Mouse (Mus musculus) embryonic facial prominence, embryonic 12.5 days (tissue): ENCODE results near the gene Zfp512. TPM values are rescaled to one million over a fixed set of nuclear protein-coding genes. Genes with fewer than 3 reads are reported as not detected.
"Not testable (repeated sequence)": the region's sequence is repeated elsewhere in the genome, so short reads cannot be mapped to it uniquely, and the experiment has no call there.

ENCODE experiments used
- ATAC-seq: fragments of 200-750 bp; cut with Nextera tagmentation; 2 replicates; pipeline ENCODE4 v1.8.0; 2017; ENCODE audit not compliant: insufficient number of reproducible peaks, insufficient read depth, low FRiP score, low TSS enrichment
- H3K27ac ChIP-seq: fragments of 300-500 bp; sonication (generic); 2 replicates; pipeline ENCODE4 v1.5.1; 2016; ENCODE audit warnings: mild to moderate bottlenecking
- H3K27me3 ChIP-seq: fragments of 300-500 bp; sonication (generic); 2 replicates; pipeline ENCODE4 v1.6.1; 2016; ENCODE audit warnings: mild to moderate bottlenecking, moderate library complexity
- H3K36me3 ChIP-seq: fragments of 300-500 bp; sonication (generic); 2 replicates; pipeline ENCODE4 v1.6.1; 2016; ENCODE audit warnings: mild to moderate bottlenecking
- H3K4me1 ChIP-seq: fragments of 300-500 bp; sonication (generic); 2 replicates; pipeline ENCODE4 v1.6.1; 2016
- H3K4me2 ChIP-seq: fragments of 300-500 bp; sonication (generic); replicated peaks from 2 replicates; pipeline ENCODE4 v1.6.1; 2016; ENCODE audit warnings: mild to moderate bottlenecking, moderate library complexity
- H3K4me3 ChIP-seq: fragments of 300-500 bp; sonication (generic); 2 replicates; pipeline ENCODE4 v1.5.1; 2016; ENCODE audit warnings: mild to moderate bottlenecking
- H3K9ac ChIP-seq: fragments of 300-500 bp; sonication (generic); 2 replicates; pipeline ENCODE4 v1.6.1; 2016; ENCODE audit warnings: mild to moderate bottlenecking, moderate library complexity
- H3K9me3 ChIP-seq: fragments of 300-500 bp; sonication (generic); 2 replicates; pipeline ENCODE4 v1.6.1; 2016; ENCODE audit warnings: mild to moderate bottlenecking, moderate library complexity
- WGBS: fragments of 180-500 bp; shearing (Covaris S2); methylation state at CpG from one replicate; pipeline ENCODE4 v1.1.7; 2016; 5-methylcytosine and 5-hydroxymethylcytosine counted together
- polyA plus RNA-seq: library from polyadenylated mRNA; unstranded; fragments of >200 nt; fragmentation: Nextera tagmentation; extraction: Ambion mirVana; gene quantifications from 2 replicates; pipeline ENCODE4 v1.2.1, GENCODE M21; 2016

Gene Zfp512
- polyA plus RNA-seq, 1 experiment from 2014 or later, result 76.7 TPM

GRCm38 (mm10) chr5:31492031-31492430 is 39.8 kb downstream of the Zfp512 start:
- Histone ChIP-seq H3K36me3 (peaks cover 10% of the 10 kb centered on the region), H3K27me3 (no peaks in the 10 kb centered on the region), H3K4me2 (no peak overlapping the region), H3K4me3 (no peak overlapping the region), H3K9me3 (no peaks in the 10 kb centered on the region), H3K9ac (no peak overlapping the region), H3K27ac (no peak overlapping the region), H3K4me1 (peaks cover 8% of the 10 kb centered on the region; the same call in 1 of the 2 replicates)
- 62% methylated on average over 1 of the region's 1 CpGs for WGBS
- ATAC-seq, result no peak

GRCm38 (mm10) chr5:31494513-31495297 is 42.5 kb downstream of the Zfp512 start, which contains the start of gene Gpn1:
Gpn1 (plus strand) TSS chr5:31494741.
- Histone ChIP-seq H3K4me3 (peak within 1 kb of the TSS; percentile 88), H3K27ac (no peak within 1 kb of the TSS), H3K27me3 (no peaks in the 10 kb centered on the region), H3K9ac (peak within 1 kb of the TSS; percentile 76), H3K9me3 (no peaks in the 10 kb centered on the region), H3K4me2 (peak within 1 kb of the TSS; percentile 81), H3K4me1 (peaks cover 8% of the 10 kb centered on the region; the same call in 1 of the 2 replicates), H3K36me3 (peaks cover 32% of the 10 kb centered on the region)
- WGBS, result under 1% methylated on average over 49 of the region's 49 CpGs
- peak; percentile 99 for ATAC-seq

GRCm38 (mm10) chr5:31504843-31505242 is 52.6 kb downstream of the Zfp512 start:
- no peak for ATAC-seq
- Histone ChIP-seq H3K4me3 (no peak overlapping the region), H3K4me2 (no peak overlapping the region), H3K36me3 (peaks cover 81% of the 10 kb centered on the region), H3K27me3 (no peaks in the 10 kb centered on the region), H3K9me3 (no peaks in the 10 kb centered on the region), H3K9ac (no peak overlapping the region), H3K27ac (no peak overlapping the region), H3K4me1 (no peaks in the 10 kb centered on the region)
- 88% methylated on average over 10 of the region's 10 CpGs for WGBS

- no peaks in the 10 kb centered on the region for H3K27me3 ChIP-seq
- 85% methylated on average over 1 of the region's 1 CpGs for WGBS
- no peak for ATAC-seq
- no peak overlapping the region for H3K9ac ChIP-seq
- H3K36me3 ChIP-seq, result peaks cover 91% of the 10 kb centered on the region
- no peaks in the 10 kb centered on the region for H3K9me3 ChIP-seq
- no peak overlapping the region for H3K27ac ChIP-seq
- H3K4me2 ChIP-seq, result no peak overlapping the region
- H3K4me1 ChIP-seq, result no peaks in the 10 kb centered on the region
- H3K4me3 ChIP-seq, result no peak overlapping the region
These were observed 60.2 kb downstream of the Zfp512 start for GRCm38 (mm10) chr5:31512481-31512880.

GRCm38 (mm10) chr5:31520556-31520955 is 68.3 kb downstream of the Zfp512 start:
- no peak overlapping the region for H3K4me2 ChIP-seq
- peaks cover 70% of the 10 kb centered on the region for H3K36me3 ChIP-seq
- peaks cover 2% of the 10 kb centered on the region for H3K4me1 ChIP-seq
- H3K9me3 ChIP-seq, result no peaks in the 10 kb centered on the region
- no peak overlapping the region for H3K4me3 ChIP-seq
- no peak for ATAC-seq
- no peaks in the 10 kb centered on the region for H3K27me3 ChIP-seq
- WGBS, result 93% methylated on average over 6 of the region's 6 CpGs
- H3K27ac ChIP-seq, result no peak overlapping the region
- H3K9ac ChIP-seq, result no peak overlapping the region

GRCm38 (mm10) chr5:31526354-31527116 is 74.3 kb downstream of the Zfp512 start, which contains the start of gene Slc4a1ap:
Slc4a1ap (plus strand) TSS chr5:31526995.
- under 1% methylated on average over 28 of the region's 28 CpGs for WGBS
- peak within 1 kb of the TSS; percentile 94 for H3K9ac ChIP-seq

GRCm38 (mm10) chr5:31527117-31527680 is 75.0 kb downstream of the Zfp512 start:
- peaks cover 43% of the 10 kb centered on the region for H3K36me3 ChIP-seq
- peak overlapping the region; percentile 96 for H3K4me2 ChIP-seq
- H3K27ac ChIP-seq, result peak overlapping the region; percentile 80; the same call in 1 of the 2 replicates
- H3K4me1 ChIP-seq, result peaks cover 19% of the 10 kb centered on the region
- WGBS, result 4% methylated on average over 40 of the region's 40 CpGs
- no peaks in the 10 kb centered on the region for H3K27me3 ChIP-seq
- H3K9ac ChIP-seq, result peak overlapping the region; percentile 94
- peak overlapping the region; percentile 98 for H3K4me3 ChIP-seq
- ATAC-seq, result 0 out of 2 replicates have a peak, but pooled peaks have one; percentile 6
- no peaks in the 10 kb centered on the region for H3K9me3 ChIP-seq

More at GRCm38 (mm10) chr5:31526354-31527116, 74.3 kb downstream of the Zfp512 start, which contains the start of gene Slc4a1ap:
- peak within 1 kb of the TSS; percentile 96 for H3K4me2 ChIP-seq
- no peaks in the 10 kb centered on the region for H3K9me3 ChIP-seq
- H3K4me3 ChIP-seq, result peak within 1 kb of the TSS; percentile 98
- no peaks in the 10 kb centered on the region for H3K27me3 ChIP-seq
- peak within 1 kb of the TSS; percentile 80 for H3K27ac ChIP-seq
- 0 out of 2 replicates have a peak, but pooled peaks have one; percentile 41 for ATAC-seq
- H3K4me1 ChIP-seq, result peaks cover 19% of the 10 kb centered on the region
- peaks cover 42% of the 10 kb centered on the region for H3K36me3 ChIP-seq

- WGBS, result 83% methylated on average over 11 of the region's 11 CpGs
- H3K4me1 ChIP-seq, result peaks cover 19% of the 10 kb centered on the region
- H3K9ac ChIP-seq, result peak within 1 kb of the TSS; percentile 94
- H3K27ac ChIP-seq, result peak within 1 kb of the TSS; percentile 80
- H3K4me2 ChIP-seq, result peak within 1 kb of the TSS; percentile 96
- not testable (repeated sequence) for H3K27me3 ChIP-seq, H3K9me3 ChIP-seq, ATAC-seq
- peaks cover 43% of the 10 kb centered on the region for H3K36me3 ChIP-seq
- H3K4me3 ChIP-seq, result peak within 1 kb of the TSS; percentile 98
These were observed 75.5 kb downstream of the Zfp512 start, which contains the start of gene Supt7l for GRCm38 (mm10) chr5:31527707-31528106. Supt7l (minus strand) TSS chr5:31527807.

GRCm38 (mm10) chr5:31528560-31528959 is 76.3 kb downstream of the Zfp512 start:
- no peaks in the 10 kb centered on the region for H3K9me3 ChIP-seq
- H3K36me3 ChIP-seq, result peaks cover 44% of the 10 kb centered on the region
- no peaks in the 10 kb centered on the region for H3K27me3 ChIP-seq
- WGBS, result 56% methylated on average over 2 of the region's 2 CpGs
- H3K4me2 ChIP-seq, result 0 out of 2 replicates have a peak overlapping the region, but pooled peaks have one; percentile 96
- no peak overlapping the region for H3K27ac ChIP-seq
- peaks cover 19% of the 10 kb centered on the region for H3K4me1 ChIP-seq
- no peak for ATAC-seq
- H3K4me3 ChIP-seq, result no peak overlapping the region
- no peak overlapping the region for H3K9ac ChIP-seq
